In the genomic region with DNA sequence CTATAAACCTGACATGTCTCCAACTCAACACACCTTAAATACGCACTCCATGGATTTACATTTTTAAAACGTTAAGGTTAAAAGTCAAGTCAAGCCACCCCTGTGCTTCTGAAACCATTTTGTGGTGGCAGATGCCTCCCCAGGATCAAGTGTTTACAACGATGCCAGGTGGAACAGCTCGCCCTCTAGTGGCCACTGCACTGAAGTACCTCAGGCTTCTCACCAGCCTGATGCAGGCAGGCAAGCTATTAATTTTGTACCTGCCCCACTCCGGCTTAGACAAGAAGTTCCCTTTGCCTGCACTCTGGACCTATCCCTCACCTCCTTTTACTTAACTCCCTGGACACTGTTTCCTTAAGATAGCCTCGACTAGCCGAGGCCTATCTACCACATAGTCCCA, we compare ENCODE assay signal across 8 mouse cellular contexts. TPM values are rescaled to one million over a fixed set of nuclear protein-coding genes. Genes with fewer than 3 reads are reported as not detected.
A peak's percentile ranks its signal among the peaks of the same experiment; 100 is the strongest.
DNase-seq lines count a peak whose midpoint lies in the region; TF ChIP-seq lines count a peak whose summit lies in the region.

No protein-coding gene starts in this region.

- no peak overlapping the region for H3K27ac ChIP-seq in cortical plate, adult 2 months (ENCODE audit: insufficient read depth, low read length)

- TF ChIP-seq POLR2A in cortical plate, adult 2 months (IDR thresholded peaks at IDR 0.05; ENCODE audit: extremely low read depth, insufficient read depth, low read length) = no peak

- DNase-seq in CD4-positive, CD25-positive, alpha-beta regulatory T cell, adult 2 months (ENCODE audit: low read depth, low spot score) = peak; percentile 83
- peak; percentile 64 for DNase-seq in adipocyte (ENCODE audit: low spot score)
- peak; percentile 2 for DNase-seq in gonadal fat pad, adult 2 months (ENCODE audit: low read depth)
- DNase-seq in kidney, postnatal 36 days = peak; percentile 67 to 83
- DNase-seq in lung, postnatal 14 days = peak; percentile 75
- peak; percentile 71 for DNase-seq in retina, postnatal 1 day
- peak; percentile 58 for DNase-seq in thymus, postnatal 36 days

- no peaks in the 10 kb centered on the region for H3K4me1 ChIP-seq in cortical plate, adult 2 months (ENCODE audit: control insufficient read depth, insufficient read depth, low read length)

- TF ChIP-seq CTCF in cortical plate, adult 2 months (IDR thresholded peaks at IDR 0.05; ENCODE audit: extremely low read depth, insufficient read depth, low read length) = peak; percentile 91

- no peak overlapping the region for H3K4me3 ChIP-seq in cortical plate, adult 2 months (ENCODE audit: insufficient read depth, low read length)

RNA-seq across cellular contexts. Expression of a gene that starts 16.7 kb away (rescaled TPM):
- 0.61 and 0.96 TPM in 2 replicates for polyA plus RNA-seq in cortical plate, adult 2 months (2012; rRNA removed)
- polyA plus RNA-seq in gonadal fat pad, adult 2 months (2012; rRNA removed) = 0.05 TPM in 1 of 2 replicates, not detected in the other

Comparison
In these comparisons a context has a peak if more than half of its experiments do, and no peak if none do; other contexts are left out.
1. DNase-seq: peak in every context shown above with its lines; median percentile 83 in CD4-positive, CD25-positive, alpha-beta regulatory T cell, adult 2 months; 75 in kidney, postnatal 36 days; 75 in lung, postnatal 14 days; 71 in retina, postnatal 1 day; 64 in adipocyte; 58 in thymus, postnatal 36 days; 2 in gonadal fat pad, adult 2 months.